Mouse (Mus musculus): ENCODE measurements around the gene Prx. TPM values are rescaled to one million over a fixed set of nuclear protein-coding genes. Genes with fewer than 3 reads are reported as not detected.
A peak's percentile ranks its signal among the peaks of the same experiment; 100 is the strongest.

Gene Prx
- total RNA-seq (2021), result 1 to 10 TPM; 7.0 to 8.8 TPM
- long read RNA-seq, experiment 1, partial matches to known transcripts, result 0 of 1 reads
- long read RNA-seq, experiment 1, other reads (novel, unspliced or antisense), result 1 of 1 reads
- long read RNA-seq, experiment 2, full-length matches to known transcripts, result 4 of 10 reads
- long read RNA-seq, experiment 2, partial matches to known transcripts, result 5 of 10 reads
- long read RNA-seq, experiment 2, other reads (novel, unspliced or antisense), result 1 of 10 reads

GRCm38 (mm10) chr7:27499036-27499435 is at the start of gene Prx:
Prx (plus strand) TSS chr7:27499324.
- no peak for DNase-seq (ENCODE audit: low spot score in 2 of 2)

- no peak for DNase-seq (ENCODE audit: low spot score in 2 of 2)
Observed at GRCm38 (mm10) chr7:27451359-27451758, 47.8 kb upstream of the Prx start.

- no peak for DNase-seq (ENCODE audit: low spot score in 2 of 2)
Observed at GRCm38 (mm10) chr7:27452206-27452770, 46.8 kb upstream of the Prx start.

- no peak for DNase-seq (ENCODE audit: low spot score in 2 of 2)
Observed at GRCm38 (mm10) chr7:27454461-27455121, 44.5 kb upstream of the Prx start.

DNA sequence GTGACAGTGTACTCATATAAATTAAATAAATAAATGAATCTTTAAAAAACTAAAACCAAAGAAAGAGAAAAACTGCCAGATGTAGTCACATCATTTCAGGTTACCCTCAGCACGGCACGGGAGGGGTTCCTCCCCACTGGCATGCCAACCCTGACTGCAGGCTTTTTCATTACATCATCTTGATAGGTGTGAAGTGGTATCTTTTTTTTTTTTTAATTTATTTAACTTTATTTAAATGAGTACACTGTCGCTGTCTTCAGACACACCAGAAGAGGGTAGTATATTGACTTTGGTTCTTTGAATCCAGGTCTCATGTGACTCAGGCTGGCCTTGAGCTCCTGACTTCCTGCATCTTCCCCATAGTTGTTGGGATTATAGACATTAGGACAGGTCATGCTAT is 43.9 kb upstream of the Prx start:
- no peak for DNase-seq (ENCODE audit: low spot score in 2 of 2)

DNA sequence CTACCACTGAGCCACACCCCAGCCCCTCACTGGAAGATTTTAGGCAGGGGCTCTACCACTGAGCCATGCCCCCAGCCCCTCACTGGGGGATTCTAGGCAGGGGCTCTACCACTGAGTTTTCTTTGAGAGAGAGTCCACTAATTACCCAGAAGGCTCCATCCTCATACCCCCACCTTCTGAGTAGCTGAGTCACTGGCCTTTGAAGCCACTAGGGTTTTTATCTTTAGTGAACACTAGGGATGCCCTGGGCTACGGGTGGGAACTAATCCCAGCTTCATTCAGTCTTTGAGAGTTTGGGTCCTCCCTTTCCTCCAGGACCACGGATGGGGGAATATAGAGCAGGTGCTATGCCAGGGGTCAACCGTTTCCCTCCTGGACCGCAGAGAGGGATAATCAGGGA is 40.5 kb upstream of the Prx start:
- DNase-seq (ENCODE audit: low spot score in 2 of 2), result no peak

GRCm38 (mm10) chr7:27459640-27460039 is 39.5 kb upstream of the Prx start:
- DNase-seq (ENCODE audit: low spot score in 2 of 2), result no peak

GRCm38 (mm10) chr7:27460477-27460876 is 38.6 kb upstream of the Prx start:
- no peak for DNase-seq (ENCODE audit: low spot score in 2 of 2)

GRCm38 (mm10) chr7:27467648-27468047 is 31.5 kb upstream of the Prx start:
- no peak for DNase-seq (ENCODE audit: low spot score in 2 of 2)

GRCm38 (mm10) chr7:27471390-27472120 is 27.6 kb upstream of the Prx start:
- no peak for DNase-seq (ENCODE audit: low spot score in 2 of 2)

GRCm38 (mm10) chr7:27472596-27472995 is 26.5 kb upstream of the Prx start:
- DNase-seq (ENCODE audit: low spot score in 2 of 2), result no peak

- DNase-seq (ENCODE audit: low spot score in 2 of 2), result peak; percentile 99
Observed at GRCm38 (mm10) chr7:27473156-27473834, 25.8 kb upstream of the Prx start, which contains the start of gene Sertad3. Sertad3 (plus strand) TSS chr7:27473768.

DNA sequence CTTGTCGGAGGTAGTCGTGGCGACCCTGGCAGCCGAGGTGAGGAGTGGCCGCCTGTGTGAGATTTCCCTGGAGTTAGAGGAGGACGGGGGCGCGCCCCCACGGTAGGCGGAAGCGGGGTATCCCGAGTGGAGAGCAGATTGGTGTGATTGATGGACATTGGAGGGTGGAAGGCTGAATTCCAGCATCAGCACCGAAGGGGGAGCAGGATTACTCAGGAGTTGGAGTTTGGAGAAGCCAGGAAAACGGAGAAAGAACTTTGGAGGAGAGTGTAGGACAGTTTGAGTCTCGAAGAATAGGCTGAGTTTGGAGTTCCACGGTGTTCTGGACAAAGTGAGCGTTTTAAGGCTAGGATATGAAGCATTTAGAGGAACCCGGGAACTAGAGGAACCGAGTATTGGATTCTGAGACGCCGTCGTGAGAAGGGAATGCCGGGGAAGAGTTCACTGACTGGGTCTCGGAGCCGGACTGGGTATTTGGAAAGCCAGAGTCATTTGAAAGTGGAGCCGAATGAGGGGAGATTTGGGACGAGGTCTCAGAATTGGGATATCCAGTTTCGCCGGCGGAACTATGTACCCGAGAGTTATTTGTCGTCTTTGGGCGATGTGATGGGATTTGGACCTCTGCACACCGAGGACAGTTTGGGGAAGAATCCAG is 25.2 kb upstream of the Prx start:
- no peak for DNase-seq (ENCODE audit: low spot score in 2 of 2)

DNA sequence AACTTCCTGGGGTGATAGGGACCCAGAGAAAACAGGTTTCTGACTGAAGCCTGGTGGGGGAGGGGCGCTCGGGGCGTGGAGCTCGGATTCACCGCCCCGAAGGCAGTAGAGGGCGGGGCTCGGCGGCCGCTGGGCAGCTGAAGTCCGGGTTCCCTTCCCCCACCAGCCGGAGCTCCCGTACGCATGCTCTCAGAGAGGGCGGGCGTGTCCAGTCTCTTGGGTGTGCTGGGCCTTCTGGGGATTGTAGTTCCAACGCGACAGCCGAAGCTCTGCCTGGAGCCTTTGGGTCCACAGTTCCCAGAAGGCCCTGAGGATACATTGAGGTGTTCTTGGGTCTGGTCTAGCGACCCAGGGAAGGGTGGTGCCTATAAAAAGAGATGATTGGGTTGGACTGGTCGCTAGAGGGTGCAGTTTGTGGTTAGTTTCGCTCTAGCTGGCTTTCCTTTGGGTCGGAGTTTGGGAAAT is 24.6 kb upstream of the Prx start:
- peak; percentile 88 to 93 for DNase-seq (ENCODE audit: low spot score in 2 of 2)

- no peak for DNase-seq (ENCODE audit: low spot score in 2 of 2)
Observed at GRCm38 (mm10) chr7:27475596-27475995, 23.5 kb upstream of the Prx start.

GRCm38 (mm10) chr7:27476098-27476635 is 23.0 kb upstream of the Prx start:
- no peak for DNase-seq (ENCODE audit: low spot score in 2 of 2)

GRCm38 (mm10) chr7:27478561-27478960 is 20.6 kb upstream of the Prx start:
- DNase-seq (ENCODE audit: low spot score in 2 of 2), result no peak

DNA sequence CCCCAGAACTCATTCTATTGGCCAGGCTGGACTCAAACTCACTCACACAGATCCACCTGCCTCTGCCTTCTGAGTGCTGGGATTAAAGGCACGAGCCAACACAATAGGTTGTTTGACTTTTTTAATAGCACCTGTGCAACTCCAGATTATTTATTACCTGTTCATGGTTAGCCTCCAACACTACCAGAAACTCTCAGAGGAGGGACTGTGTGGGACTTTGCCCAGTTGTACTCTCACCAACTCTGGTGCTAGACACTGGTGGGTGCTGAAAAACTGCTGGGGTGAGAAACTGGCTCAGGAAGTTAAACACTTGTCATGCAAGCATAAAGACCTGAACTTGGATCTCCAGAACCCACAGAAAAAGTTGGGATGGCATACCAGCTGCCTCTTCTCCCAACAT is 19.4 kb upstream of the Prx start:
- DNase-seq (ENCODE audit: low spot score in 2 of 2), result no peak

DNA sequence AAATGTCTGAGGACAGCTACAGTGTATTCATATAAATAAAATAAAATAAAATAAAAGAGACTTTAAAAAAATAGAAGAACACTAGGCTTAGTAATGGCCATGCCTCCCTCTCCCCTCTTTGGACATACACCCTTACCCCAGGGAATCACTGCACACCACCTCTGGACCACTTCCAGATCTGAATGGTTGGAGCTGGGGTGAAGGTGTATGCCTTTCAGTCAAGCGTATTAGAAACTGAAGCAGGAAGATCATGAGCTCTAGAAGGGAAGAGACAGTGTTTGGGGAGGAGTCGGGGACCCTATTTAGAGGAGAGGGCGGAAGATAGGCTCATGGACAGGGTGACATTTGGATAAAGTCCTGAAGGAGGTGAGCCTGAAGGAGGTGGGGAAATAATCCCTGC is 18.6 kb upstream of the Prx start:
- no peak for DNase-seq (ENCODE audit: low spot score in 2 of 2)

GRCm38 (mm10) chr7:27480927-27481626 is 18.0 kb upstream of the Prx start:
- no peak for DNase-seq (ENCODE audit: low spot score in 2 of 2)

Measured in adrenal gland, postnatal 4 days (tissue).